ENCODE assay signal across 7 mouse cellular contexts in the genomic region with DNA sequence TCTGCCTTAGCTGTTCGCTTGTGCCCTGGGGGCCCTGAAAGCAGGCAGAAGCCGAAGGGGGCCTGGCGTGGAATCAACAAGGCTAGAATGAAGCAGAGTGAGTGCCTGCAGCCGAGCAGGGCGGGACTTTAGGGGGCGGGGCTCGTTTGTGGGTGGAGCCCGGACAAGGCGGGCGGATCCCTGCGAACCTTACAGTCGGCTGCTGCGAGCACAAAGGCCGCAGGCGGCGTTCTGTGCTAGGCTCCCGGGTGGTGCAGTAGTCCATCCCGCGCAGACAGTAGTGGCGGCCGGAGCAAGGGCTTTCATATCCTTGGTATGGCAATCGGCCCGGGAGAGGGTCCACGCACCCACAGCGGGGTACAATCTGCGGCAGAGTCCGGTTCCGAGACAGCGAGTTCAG. TPM values are rescaled to one million over a fixed set of nuclear protein-coding genes. Genes with fewer than 3 reads are reported as not detected.
DNase-seq lines count a peak whose midpoint lies in the region; ATAC-seq and TF ChIP-seq lines count a peak whose summit lies in the region.

No protein-coding gene starts in this region.

- under 1% methylated on average over 29 of the region's 29 CpGs for WGBS in bone marrow, adult 2 months
- WGBS in embryonic facial prominence, embryonic 12.5 days: under 1% methylated on average over 29 of the region's 29 CpGs
- 1% methylated on average over 29 of the region's 29 CpGs for WGBS in limb, embryonic 12.5 days
- WGBS in midbrain, embryonic 13.5 days: under 1% methylated on average over 29 of the region's 29 CpGs

- H3K36me3 ChIP-seq in embryonic facial prominence, embryonic 12.5 days: no peaks in the 10 kb centered on the region
- no peaks in the 10 kb centered on the region for H3K36me3 ChIP-seq in limb, embryonic 12.5 days
- H3K36me3 ChIP-seq in midbrain, embryonic 13.5 days: no peaks in the 10 kb centered on the region

- peak; percentile 67 for ATAC-seq in embryonic facial prominence, embryonic 12.5 days (ENCODE audit: insufficient number of reproducible peaks, insufficient read depth, low FRiP score, low TSS enrichment)
- ATAC-seq in limb, embryonic 12.5 days (ENCODE audit: insufficient number of reproducible peaks, insufficient read depth, low FRiP score, low TSS enrichment, low read depth): peak; percentile 73
- ATAC-seq in midbrain, embryonic 13.5 days: peak; percentile 79

- H3K4me1 ChIP-seq in bone marrow, adult 2 months (ENCODE audit: control insufficient read depth, insufficient read depth, low read length): peaks cover 2% of the 10 kb centered on the region; the same call in 1 of the 2 replicates
- H3K4me1 ChIP-seq in embryonic facial prominence, embryonic 12.5 days: peaks cover 24% of the 10 kb centered on the region
- H3K4me1 ChIP-seq in limb, embryonic 12.5 days (replicated peaks): peaks cover 20% of the 10 kb centered on the region
- H3K4me1 ChIP-seq in midbrain, embryonic 13.5 days (replicated peaks): peaks cover 31% of the 10 kb centered on the region

- peak overlapping the region; percentile 66 for H3K9ac ChIP-seq in embryonic facial prominence, embryonic 12.5 days
- peak overlapping the region; percentile 56 for H3K9ac ChIP-seq in limb, embryonic 12.5 days (replicated peaks)
- peak overlapping the region; percentile 82 for H3K9ac ChIP-seq in midbrain, embryonic 13.5 days (replicated peaks)

- no peaks in the 10 kb centered on the region for H3K9me3 ChIP-seq in embryonic facial prominence, embryonic 12.5 days
- no peaks in the 10 kb centered on the region for H3K9me3 ChIP-seq in limb, embryonic 12.5 days
- H3K9me3 ChIP-seq in midbrain, embryonic 13.5 days: no peaks in the 10 kb centered on the region

- H3K4me2 ChIP-seq in embryonic facial prominence, embryonic 12.5 days (replicated peaks): peak overlapping the region; percentile 82
- H3K4me2 ChIP-seq in limb, embryonic 12.5 days: peak overlapping the region; percentile 81
- H3K4me2 ChIP-seq in midbrain, embryonic 13.5 days (replicated peaks): peak overlapping the region; percentile 76

- peaks cover 10% of the 10 kb centered on the region; the same call in 1 of the 2 replicates for H3K27me3 ChIP-seq in embryonic facial prominence, embryonic 12.5 days
- peaks cover 40% of the 10 kb centered on the region for H3K27me3 ChIP-seq in limb, embryonic 12.5 days
- peaks cover 19% of the 10 kb centered on the region for H3K27me3 ChIP-seq in midbrain, embryonic 13.5 days

- no peak for TF ChIP-seq POLR2A in bone marrow, adult 2 months (IDR thresholded peaks at IDR 0.05; ENCODE audit: borderline replicate concordance, control insufficient read depth, low read depth, low read length)

- no peak for TF ChIP-seq CTCF in bone marrow, adult 2 months (IDR thresholded peaks at IDR 0.05; ENCODE audit: control insufficient read depth, insufficient read depth, low read length)

- peak overlapping the region; percentile 25 for H3K4me3 ChIP-seq in bone marrow, adult 2 months (replicated peaks; ENCODE audit: control insufficient read depth, low read depth, low read length)
- H3K4me3 ChIP-seq in embryonic facial prominence, embryonic 12.5 days: peak overlapping the region; percentile 53
- H3K4me3 ChIP-seq in limb, embryonic 12.5 days (replicated peaks): peak overlapping the region; percentile 50
- H3K4me3 ChIP-seq in midbrain, embryonic 13.5 days (replicated peaks): peak overlapping the region; percentile 54

- no peak overlapping the region for H3K27ac ChIP-seq in bone marrow, adult 2 months (ENCODE audit: control insufficient read depth, insufficient read depth, low read depth, low read length, poor library complexity)
- peak overlapping the region; percentile 50; the same call in 1 of the 2 replicates for H3K27ac ChIP-seq in embryonic facial prominence, embryonic 12.5 days
- H3K27ac ChIP-seq in limb, embryonic 12.5 days: peak overlapping the region; percentile 57
- H3K27ac ChIP-seq in midbrain, embryonic 13.5 days: peak overlapping the region; percentile 59

- DNase-seq in heart, adult 11 months: peak; percentile 98
- DNase-seq in kidney, adult 11 months: peak; percentile 89
- DNase-seq in spleen, adult 12 weeks (ENCODE audit: low spot score): peak; percentile 55

RNA-seq across cellular contexts. Expression of a gene that starts 4.0 kb away (rescaled TPM):
- polyA plus RNA-seq in bone marrow, adult 2 months (2011; ENCODE audit: insufficient read depth, insufficient read length, low replicate concordance, missing spikeins): 0.31 TPM in 1 of 2 replicates, not detected in the other
- 8.5 and 9.5 TPM in 2 replicates for polyA plus RNA-seq in embryonic facial prominence, embryonic 12.5 days (2016; fragmentation: Nextera tagmentation; extraction: Ambion mirVana)
- polyA plus RNA-seq in limb, embryonic 12.5 days (2016; fragmentation: Nextera tagmentation; extraction: Ambion mirVana): 2.3 and 3.1 TPM in 2 replicates
- 5.5 and 5.7 TPM in 2 replicates for polyA plus RNA-seq in midbrain, embryonic 13.5 days (2015; fragmentation: Nextera tagmentation; extraction: Ambion mirVana)

RNA-seq across cellular contexts. Expression of a gene that starts 10.2 kb away (rescaled TPM):
- polyA plus RNA-seq in bone marrow, adult 2 months (2011; ENCODE audit: insufficient read depth, insufficient read length, low replicate concordance, missing spikeins): not detected in 2 replicates
- polyA plus RNA-seq in embryonic facial prominence, embryonic 12.5 days (2016; fragmentation: Nextera tagmentation; extraction: Ambion mirVana): 2.8 and 3.7 TPM in 2 replicates
- polyA plus RNA-seq in limb, embryonic 12.5 days (2016; fragmentation: Nextera tagmentation; extraction: Ambion mirVana): 1.5 TPM in 2 replicates
- polyA plus RNA-seq in midbrain, embryonic 13.5 days (2015; fragmentation: Nextera tagmentation; extraction: Ambion mirVana): 8.3 and 8.5 TPM in 2 replicates

RNA-seq across cellular contexts. Expression of a gene that starts 42.0 kb away (rescaled TPM):
- 3.0 and 3.9 TPM in 2 replicates for polyA plus RNA-seq in bone marrow, adult 2 months (2011; ENCODE audit: insufficient read depth, insufficient read length, low replicate concordance, missing spikeins)
- polyA plus RNA-seq in embryonic facial prominence, embryonic 12.5 days (2016; fragmentation: Nextera tagmentation; extraction: Ambion mirVana): 53.4 and 53.5 TPM in 2 replicates
- polyA plus RNA-seq in limb, embryonic 12.5 days (2016; fragmentation: Nextera tagmentation; extraction: Ambion mirVana): 49.9 and 50.1 TPM in 2 replicates
- polyA plus RNA-seq in midbrain, embryonic 13.5 days (2015; fragmentation: Nextera tagmentation; extraction: Ambion mirVana): 62.0 and 62.7 TPM in 2 replicates

RNA-seq across cellular contexts. Expression of a gene that starts 42.2 kb away (rescaled TPM):
- 11.5 and 17.6 TPM in 2 replicates for polyA plus RNA-seq in bone marrow, adult 2 months (2011; ENCODE audit: insufficient read depth, insufficient read length, low replicate concordance, missing spikeins)
- polyA plus RNA-seq in embryonic facial prominence, embryonic 12.5 days (2016; fragmentation: Nextera tagmentation; extraction: Ambion mirVana): 10.9 and 11.7 TPM in 2 replicates
- polyA plus RNA-seq in limb, embryonic 12.5 days (2016; fragmentation: Nextera tagmentation; extraction: Ambion mirVana): 11.6 and 11.7 TPM in 2 replicates
- polyA plus RNA-seq in midbrain, embryonic 13.5 days (2015; fragmentation: Nextera tagmentation; extraction: Ambion mirVana): 5.2 and 6.3 TPM in 2 replicates

Comparison
In these comparisons a context has a peak if more than half of its experiments do, and no peak if none do; other contexts are left out.
1. RNA of a gene that starts 42.0 kb away (polyA plus RNA-seq): 62.0 to 62.7 TPM in midbrain, embryonic 13.5 days, 53.4 to 53.5 TPM in embryonic facial prominence, embryonic 12.5 days and 49.9 to 50.1 TPM in limb, embryonic 12.5 days; 3.0 to 3.9 TPM in bone marrow, adult 2 months; every median in the first group is over 10 times any median in the second.
2. Peak in every context shown above with its lines, with median percentiles within 50 percentile points of each other: H3K4me3 ChIP-seq, ATAC-seq, H3K4me2 ChIP-seq, H3K9ac ChIP-seq and DNase-seq.